Mouse (Mus musculus) kidney, postnatal 4 days (tissue): ENCODE measurements around the gene Trafd1.

ENCODE experiments used
- DNase-seq, 2 experiments: peaks; one replicate each; pipeline ENCODE4 v3.0.0; 2021; ENCODE audit warnings: mixed read lengths in 2 of 2

The Trafd1 gene

DNA sequence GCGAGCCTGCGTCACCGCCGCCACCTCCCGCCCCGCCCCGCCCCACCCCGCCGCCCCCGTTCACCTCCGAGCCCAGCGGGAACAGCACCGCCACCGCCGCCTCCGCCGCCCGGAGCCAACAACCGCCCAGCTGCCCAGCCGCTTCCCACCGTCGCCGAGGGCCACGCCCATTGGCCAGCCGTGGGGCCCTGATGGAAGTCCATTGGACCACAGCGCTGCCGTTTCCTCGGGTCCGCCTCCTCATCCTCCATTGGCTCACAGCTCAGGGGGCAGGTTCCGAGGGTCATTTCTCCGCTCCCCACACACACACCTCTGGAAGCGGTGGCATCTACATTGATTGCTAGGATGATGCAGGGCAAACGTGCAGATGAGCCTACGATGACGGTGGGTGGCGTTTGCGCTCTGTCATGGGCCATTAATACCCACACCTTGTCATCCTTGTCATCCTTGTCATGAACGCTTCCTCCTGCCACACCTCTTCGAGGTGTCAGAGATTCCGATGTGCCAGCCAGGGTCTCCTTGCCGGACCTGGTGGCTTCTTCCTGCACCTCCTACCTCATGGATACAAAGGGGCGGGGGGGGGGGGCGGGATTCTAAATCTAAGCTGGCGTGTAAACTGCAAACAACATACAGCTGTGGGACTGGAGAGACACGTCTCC is at the start of gene Trafd1:
TSS of gene Trafd1 (minus strand) at position 172 of the 659 bp plus-strand sequence.
- peak; percentile 95 to 98 for DNase-seq

DNA sequence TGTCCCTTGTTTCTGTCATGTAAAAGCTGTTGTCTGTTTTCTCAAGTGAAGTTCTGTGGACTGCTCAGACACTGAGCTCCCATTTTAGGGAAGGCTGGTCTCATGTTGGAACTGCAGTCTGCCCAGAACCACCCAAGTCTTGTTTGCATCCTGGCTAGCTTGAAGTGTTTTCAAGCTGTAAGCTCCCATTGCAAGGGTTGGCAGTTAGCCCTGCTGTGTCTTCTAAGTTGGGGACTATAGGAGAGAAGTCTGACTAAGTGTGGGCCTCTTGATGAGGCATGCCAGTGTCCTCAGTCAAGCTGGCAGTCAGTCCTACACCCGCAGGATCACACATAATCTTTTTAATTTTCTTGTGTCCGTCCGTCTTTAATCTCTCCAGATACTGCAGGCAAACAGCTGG is 43.5 kb upstream of the Trafd1 start:
- DNase-seq: no peak

DNA sequence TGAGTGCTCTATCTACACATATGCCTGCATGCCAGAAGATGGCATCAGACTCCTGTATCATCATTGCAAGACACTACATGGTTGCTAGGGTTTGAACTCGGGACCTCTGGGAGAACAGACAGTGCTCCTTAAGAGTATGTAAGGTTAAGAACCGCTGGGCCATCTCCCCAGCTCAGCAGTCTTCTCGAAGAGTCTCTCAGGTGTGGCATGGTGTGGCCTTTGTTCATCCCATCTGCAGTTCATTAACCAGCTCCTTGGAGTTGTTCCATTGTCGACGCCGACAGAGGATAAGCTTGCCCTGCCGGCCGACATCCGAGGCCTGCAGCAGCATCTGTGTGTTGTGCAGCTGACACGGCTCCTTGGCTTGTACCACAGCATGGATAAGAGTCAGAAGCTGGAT is 37.9 kb upstream of the Trafd1 start:
- DNase-seq: peak; percentile 37 to 63

DNA sequence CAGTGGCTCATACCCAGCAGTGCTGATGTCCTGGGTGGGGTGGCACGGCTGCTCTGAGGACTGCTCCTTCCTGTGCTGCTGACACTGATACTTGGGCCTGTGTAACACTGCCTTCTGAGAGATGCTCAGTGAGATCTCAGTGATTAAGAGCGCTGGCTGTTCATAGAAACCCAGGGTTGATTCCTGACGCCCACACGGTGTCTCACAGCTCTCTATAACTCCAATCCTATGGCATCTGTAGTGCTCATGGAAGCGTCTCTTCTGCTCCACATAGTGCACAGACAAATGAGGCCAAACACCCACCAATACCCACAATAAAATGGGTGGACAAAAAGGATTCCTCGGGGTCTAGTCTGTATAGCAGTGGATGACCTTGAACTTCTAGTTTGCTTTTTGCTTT is 37.4 kb upstream of the Trafd1 start:
- DNase-seq: no peak

DNA sequence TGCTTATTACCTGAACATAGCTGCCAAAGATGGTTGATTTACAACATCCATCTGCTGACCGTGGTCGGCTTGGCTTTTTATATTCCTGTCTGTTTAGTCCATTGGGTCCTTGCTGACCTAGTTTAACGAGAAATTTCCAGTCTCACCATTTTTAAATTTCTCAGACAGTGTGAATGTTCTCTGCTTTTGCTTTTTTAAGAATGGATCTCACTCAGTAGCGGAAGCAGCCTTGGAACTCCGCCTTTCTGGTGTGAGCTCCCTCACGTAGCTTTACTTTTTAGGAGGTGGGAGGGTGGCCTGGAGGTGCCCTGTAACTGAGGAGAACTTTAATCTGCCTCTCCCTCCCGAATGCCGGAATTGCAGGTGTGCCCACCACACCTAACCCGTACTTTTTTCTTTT is 35.3 kb upstream of the Trafd1 start:
- DNase-seq: no peak

DNA sequence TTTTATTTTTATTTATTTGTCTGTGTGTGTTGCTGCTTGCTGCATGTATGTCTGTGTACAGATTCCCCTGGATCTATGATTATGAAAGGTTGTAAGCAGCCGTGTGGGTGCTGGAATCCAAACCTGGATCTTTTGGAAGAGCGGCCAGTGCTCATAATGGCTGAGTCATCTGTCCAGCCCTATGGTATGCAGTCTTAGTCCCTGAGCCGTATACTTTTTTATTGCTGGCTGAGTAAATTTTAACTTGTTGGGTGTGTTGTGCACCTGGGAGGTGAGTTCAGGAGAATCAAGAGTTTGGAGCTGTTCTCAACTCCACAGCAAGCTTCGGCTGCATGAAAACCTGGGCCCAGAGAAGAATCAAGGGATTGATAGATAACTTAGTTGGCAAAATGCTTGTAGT is 25.5 kb upstream of the Trafd1 start:
- DNase-seq: no peak

DNA sequence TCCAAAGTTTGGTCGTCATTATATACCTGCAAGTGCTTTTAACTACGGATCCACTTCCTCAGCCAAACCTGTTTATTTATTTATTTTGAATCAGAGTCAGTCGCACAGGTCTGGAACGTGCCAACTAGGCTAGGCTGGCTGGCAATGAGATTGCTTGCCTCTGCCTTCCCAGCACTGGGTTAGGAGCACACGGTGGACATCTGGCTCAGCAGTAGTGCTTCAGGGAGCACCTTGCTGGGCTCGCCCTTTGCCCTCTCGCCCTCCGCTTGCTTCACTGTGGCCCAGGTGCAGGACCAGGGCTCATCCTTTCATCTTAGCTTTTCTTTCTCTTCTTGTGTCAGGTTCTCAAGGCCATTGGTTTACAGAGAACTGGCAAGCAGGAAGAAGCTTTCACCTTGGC is 22.4 kb upstream of the Trafd1 start:
- DNase-seq: no peak

DNA sequence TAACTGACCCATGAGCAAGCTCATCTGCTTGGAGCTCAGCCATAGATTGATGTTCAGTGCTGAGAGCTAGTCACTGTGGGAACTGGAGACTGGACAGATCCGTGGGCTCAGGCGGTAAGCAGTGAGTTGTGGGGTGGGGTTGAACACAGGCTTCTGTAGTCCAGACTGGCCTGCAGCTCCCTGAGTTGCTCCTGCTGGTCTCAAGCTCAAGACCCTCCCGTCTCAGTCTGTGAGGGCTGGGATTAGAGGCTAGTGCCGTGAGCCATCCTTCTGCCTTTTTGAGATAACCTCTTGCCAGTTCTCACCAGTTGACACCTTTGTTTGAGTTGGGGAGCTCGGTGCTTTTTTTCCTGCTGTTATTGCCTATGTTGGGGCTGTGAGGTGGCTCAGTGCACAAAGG is 15.4 kb upstream of the Trafd1 start:
- no peak for DNase-seq

DNA sequence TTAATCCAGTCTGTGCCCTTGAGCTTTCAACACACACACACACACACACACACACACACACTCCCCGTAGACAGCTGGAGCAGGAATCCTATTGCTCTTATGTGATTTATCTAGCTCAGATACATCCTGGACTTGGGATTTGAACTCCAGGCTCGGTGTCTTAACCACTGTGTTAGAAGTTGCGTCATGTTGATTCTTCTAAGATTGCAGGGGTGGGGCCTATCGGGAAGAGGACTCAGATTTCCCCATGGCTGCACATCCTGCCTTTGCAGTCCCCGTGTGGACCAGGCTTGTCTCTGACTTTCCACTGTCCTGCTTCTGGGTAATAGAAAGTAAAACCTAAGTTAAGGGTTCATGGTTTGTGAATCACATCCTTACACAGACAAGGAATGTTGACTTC is 14.6 kb upstream of the Trafd1 start:
- DNase-seq: no peak

DNA sequence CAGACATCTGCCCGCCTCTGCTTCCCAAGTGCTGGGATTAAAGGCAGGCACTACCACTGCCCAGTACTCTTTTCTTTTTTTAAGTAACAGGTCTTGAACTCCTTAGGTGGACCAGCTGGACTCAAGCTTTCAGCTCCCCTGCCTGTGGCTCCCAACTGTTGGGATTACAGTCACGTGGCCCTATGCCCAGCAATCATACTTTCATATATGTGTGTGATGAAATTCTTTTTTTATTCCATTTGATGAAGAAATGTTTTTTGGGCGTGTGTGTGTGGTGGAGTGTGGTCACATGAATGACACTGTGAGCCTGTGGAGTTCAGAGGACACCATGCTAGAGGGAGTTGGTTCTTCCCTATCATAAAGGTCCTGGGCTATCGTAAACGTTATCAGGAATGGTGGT is 14.1 kb upstream of the Trafd1 start:
- DNase-seq: no peak

DNA sequence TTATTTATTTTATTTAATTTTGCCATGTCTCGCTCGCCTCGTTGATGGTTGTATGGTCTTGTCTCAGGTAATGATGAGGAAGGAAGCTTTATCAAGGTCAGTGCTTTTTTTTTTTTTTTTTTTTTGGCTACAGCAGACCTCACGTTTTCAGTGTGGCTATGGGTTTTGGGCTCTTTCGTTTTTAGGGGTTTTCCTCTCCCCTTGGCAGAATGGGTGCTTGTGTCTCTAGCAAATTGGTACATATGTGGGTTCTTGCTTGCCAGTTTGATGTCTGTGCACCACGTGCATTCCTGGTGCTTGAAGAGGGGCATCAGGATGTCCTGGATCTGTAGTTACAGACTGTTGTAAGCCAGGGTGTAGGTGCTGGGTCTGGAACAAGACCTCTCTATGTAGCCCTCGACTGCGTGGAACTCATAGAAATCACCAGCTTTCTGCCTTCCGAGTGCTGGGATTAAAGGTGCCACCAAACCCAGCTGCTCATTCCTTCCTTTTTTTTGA is 13.6 kb upstream of the Trafd1 start:
- no peak for DNase-seq

DNA sequence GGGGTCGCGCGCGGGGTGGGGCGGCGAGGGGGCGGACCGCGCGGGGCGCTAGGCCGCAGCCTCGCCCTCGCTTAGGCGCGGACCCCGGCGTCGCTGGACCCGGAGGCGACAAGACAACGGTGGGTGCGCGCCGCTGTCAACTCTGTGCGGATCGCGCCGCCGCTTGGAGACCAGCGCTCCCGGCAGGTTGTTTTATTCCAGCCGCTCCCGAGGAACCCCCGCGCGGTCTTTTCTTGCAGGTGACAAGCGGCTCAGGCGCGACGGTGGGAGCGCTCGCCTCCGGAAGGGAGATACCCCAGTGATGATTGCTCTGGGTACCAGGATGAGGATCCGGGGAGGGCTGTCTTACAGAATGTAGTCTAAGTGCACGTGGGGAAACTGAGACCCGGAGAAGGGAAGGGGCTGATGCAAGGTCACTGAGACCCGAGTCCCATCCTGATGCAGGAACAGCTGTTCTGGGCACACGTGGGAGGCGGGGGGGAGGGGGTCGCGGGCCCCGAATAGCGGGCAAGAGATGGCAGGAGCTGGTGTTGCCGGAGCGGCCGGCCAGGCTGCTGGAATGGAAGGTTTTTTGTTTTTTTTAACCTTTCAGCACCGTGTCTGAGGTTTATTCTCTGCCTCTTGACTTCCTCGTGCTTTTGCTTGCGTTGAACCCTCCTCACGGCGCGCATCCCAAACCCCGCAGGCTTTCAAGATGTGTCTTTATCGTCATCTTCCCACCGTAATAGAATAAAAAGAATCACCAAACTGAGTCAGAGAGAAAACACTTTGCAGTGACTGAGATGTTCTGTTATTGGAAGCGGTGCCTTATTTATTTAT is 12.9 kb upstream of the Trafd1 start:
- peak; percentile 37 to 57 for DNase-seq

DNA sequence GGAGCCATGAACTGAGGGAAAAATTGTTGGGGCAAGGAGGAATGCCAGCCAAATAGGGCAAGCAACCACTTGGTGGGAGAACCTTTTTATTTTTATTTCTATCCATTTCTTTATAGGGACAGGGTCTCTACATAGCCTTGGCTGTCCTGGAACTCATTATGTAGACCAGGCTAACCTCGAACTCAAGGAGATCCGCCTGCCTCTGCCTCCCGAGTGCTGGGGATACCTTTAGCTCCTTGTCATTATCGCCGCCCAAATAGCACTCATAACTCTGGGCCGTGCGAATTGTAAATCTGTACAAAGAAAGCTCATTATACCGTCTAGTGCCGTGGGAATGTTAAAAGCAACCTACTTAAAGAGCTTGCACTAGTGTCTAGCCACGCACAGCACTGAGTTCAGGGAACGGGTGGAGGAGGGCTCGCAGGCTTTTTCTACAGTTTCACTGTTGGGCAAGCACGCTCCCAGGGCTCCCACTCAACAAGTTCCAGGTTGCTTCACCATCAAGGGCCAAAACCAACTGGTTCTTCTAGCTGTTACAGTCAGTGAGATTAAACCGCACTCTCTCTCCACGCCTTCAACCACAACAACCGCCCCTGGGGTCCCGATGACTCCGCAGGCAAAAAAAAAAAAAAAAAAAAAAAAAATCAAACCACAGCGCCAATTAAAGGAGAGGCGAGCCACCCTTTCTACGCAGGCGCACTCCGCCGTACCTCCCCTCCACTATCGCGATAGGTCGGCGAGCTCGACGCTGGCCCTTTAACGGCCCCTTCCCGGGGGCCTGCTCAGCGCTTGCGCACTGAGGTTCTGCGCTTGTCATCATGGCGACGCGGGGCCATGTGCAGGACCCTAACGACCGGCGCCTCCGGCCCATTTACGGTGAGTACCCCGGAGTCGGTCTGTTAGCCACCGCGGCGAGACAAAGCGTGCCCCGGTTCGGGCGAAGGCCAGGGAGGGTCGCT is 12.0 kb upstream of the Trafd1 start, which contains the start of gene Naa25:
TSS of gene Naa25 (plus strand) at position 750 of the 959 bp plus-strand sequence.
- DNase-seq: peak; percentile 98

DNA sequence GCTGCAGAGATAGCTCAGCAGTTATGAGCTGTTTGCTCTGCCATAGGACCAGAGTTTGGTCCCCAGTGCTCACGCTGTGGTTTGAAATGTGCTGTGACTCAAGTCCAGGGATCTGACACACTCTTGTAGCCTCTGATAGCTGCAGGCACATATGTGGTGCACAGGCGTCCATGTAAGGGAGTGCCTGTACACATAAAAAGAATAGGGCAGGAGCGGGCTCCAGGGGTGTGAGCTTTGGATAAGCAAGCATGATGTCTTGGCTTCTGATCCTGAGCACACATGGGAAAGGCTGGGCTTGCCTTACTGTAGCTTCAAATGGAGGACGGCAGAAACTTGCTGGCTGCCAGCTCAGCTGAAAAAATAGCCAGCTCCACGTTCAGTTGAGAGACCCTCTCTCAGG is 10.2 kb upstream of the Trafd1 start:
- DNase-seq: no peak

DNA sequence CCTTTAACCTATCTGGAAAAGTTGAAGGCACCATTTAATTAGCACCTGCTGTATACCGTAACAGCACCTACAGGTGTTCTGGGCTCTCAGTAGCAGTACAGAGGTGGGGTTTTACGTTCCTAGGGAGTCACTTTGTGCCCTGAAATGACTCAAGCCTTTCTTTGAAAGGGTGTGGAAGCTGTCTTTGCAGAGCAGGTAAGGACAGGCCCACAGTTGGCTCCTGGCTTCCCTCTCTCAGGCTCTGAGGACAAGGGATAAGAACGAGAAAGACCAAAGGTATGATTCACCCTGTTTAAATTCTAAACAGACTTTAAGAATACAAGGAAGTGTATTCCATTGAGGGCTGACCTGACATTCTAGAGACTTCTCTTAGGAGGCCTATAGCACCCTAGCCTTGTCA is 8.0 kb upstream of the Trafd1 start:
- DNase-seq: no peak

DNA sequence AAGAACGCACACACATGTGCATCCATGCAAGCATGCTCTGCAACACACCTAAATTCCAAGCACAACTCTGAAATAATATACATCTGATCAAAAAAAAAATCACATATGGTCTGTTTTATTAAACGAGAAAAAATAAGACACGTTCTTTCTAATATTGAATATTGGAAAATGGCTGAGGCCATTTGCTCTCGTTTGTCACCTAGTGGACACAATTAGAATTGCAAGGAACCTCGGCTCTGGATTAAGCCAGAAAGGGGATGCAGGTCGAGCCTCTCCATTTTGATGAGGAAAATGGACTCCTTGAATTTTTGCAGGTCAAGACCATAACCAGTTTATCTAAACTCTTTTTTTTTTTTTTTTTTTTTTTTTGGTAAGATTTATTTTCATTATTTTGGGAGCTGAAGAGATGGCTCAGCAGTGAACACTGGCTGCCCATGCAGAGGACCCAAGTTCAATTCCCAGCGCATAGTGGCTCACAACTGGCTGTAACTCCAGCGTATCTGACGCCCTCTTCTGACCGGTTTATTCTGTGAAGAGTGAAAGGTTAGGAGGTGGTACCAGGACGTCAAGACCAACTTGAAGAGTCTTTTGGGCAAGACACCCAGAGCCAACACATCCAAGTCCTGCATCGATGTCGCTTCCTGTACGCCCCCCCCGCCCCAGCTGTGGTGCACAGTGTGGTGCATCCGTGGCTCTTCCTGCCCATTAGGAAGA is 7.4 kb upstream of the Trafd1 start:
- DNase-seq: peak; percentile 36 to 48

DNA sequence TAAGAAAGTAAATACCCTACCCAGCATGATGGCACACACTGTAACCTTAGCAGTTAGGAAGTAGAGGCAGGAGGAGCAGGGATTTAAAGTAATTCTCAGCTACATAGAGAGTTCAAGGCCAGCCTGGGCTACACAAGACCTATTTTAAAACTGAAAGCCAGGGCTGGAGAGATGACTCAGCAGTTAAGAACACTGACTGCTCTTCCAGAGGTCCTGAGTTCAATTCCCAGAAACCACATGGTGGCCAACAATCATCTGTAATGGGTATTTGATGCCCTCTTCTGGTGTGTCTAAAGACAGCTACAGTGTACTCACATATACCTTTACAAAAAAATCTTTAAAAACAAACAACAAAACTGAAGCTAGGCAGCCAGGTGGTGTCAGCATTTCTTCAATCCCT is 4.3 kb upstream of the Trafd1 start:
- DNase-seq: no peak

DNA sequence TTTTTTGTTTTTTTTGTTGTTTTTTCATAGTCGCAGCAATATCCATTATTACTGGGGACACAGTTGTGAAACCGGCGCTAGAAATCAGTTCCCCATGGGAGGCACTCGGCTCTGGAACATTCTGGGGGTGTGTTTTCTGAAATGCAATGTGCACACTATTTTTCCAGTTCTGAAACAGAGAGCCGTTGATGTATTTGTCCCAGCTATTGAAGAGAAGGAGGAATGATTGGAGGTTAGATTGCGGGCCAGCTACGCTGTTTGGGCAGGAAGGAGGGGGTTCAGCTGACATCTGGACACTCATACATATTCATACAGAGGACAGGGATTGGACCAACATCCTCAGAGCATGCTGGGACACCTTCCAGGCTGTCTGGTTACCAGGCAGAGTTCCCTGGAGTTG is 3.7 kb upstream of the Trafd1 start:
- no peak for DNase-seq

DNA sequence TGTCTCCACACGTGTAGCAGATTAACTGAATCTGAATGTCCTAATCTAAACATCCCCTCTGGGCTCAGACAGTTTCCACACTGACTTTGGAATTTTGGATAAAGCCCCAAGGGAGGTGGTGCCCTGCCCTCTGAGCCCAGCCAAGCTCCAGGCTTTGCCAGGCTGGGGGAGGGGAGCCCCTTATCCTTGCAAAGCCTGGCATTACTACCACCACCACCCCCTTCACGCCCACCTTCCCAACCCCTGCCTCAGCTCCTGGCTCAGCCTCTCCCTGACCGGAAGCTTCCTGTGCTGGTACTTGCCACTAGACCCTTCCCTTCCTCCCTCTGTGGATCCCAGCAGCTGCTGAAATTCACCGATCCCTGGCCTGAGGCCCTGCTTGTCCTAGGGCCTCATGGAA is 1.7 kb upstream of the Trafd1 start:
- DNase-seq: no peak

DNA sequence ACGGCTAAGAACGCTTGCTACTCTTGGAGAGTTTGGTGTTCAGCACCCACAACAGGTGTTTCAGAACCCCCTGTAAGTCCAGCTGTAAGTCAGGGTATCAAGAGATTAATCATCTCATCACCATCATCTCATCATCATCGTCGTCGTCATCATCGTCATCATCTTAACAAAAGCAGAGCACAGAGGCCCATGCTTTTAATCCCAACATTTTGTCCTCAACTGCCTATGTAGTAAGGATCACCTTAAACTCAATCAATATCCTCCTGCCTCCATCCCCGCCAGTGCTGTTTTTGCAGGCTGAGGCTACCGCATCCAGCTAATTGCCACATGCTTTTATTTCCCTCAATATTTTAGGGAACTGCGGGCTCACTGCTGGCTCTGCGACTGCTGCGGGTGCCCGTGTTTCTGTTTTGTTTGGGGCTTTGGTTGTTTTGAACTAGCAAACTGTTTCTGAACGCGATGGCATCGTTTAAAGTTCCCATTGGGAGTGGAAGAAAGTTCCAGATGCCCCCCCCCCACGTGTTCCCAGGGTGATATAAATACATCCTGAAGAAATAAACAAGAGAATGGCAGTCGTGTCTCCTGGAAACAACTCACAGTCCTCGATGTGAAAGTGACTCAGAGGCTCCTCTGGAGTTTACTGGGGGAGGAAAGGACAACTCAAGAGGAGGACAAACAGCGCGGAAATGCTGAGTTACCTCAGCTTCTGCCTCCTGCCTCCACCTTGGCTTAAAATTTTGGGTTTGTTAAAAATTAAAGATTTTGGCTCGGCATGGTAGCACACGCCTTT is 883 bp upstream of the Trafd1 start:
- no peak for DNase-seq

DNA sequence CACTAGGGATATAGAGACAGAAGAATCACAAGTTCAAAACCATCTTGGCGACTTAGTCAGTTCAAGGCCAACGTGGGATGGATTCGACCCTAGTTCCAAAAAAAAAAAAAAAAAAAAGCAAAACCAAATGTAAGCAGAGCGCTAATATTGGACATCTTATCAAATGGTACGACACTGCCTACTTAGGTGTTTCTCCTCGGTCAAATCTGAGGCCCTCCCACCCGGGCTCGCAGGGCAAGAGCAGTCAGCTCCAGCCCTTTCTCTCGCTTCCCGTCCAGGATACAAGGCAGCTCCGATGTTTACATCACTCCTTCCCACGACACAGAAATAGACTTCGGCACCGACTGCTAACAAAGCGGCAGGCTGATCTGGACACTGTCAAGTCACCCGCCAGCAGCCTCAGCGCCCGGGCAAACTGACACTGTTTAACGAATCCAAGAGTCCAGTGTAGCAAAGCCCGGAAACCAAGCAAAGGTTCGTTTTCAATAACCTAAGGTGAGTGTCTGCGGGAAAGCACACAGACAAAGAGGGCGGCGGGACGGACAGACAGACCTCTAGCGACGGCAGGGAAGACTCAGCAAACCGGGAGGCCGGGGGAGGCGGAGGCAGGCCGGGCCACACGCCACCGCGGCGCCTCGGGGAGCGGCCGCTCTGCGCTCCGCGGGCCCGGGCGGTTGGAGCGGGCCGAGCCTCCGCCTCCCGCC is 523 bp downstream of the Trafd1 start:
- DNase-seq: peak; percentile 64 to 80
